Mouse (Mus musculus) frontal cortex, adult (tissue): ENCODE measurements around the gene Tomm6.

Experiments used
- ATAC-seq: cut with Nextera tagmentation; 2 replicates; pipeline ENCODE4 v1.9.2; 2017; ENCODE audit warnings: mild to moderate bottlenecking, moderate library complexity, mixed read lengths; ENCODE audit not compliant: low TSS enrichment

Tomm6 gene

GRCm38 (mm10) chr17:47688344-47688607 lies at the start of gene Tomm6:
TSS of gene Tomm6 (minus strand) at chr17:47688386.
- ATAC-seq, result no peak

DNA sequence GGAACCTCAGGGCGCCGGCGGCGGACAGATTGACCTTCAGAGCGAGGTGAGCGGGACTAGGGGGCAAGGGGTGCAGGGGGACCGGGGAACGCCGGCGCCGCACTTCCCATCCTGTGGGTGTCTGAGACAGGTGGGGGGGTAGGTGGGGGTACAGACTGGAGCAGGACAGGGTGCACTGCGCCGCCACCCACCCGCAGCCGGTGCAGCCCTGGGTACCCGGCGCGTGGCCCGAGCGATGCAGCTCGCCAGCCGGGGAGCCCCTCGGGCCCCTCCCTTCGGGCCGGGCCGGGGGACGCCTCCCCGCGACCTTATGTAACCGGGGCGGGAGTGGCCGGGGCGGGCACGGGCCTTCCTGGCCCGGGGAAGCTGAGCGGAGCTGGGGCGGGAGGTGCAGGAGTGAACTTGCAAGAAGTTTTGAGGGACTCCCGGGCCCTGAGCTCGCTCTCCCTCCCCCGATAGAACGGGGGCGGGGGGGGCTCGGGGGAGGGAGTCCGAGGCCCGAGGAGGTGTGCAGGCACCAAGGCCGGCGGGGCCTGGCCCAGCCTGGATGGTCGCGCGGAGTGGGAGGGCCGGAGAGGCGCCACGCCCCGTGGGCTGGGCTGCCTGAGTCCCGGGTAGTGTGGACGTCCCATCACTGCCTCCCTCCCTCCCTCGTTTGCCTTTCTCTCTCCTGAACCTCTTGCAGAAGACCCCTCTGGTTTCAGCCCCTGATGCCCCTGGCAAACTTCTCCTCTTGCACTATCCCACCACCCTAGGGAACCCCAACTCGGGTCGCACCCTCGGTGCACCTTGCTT lies 49.3 kb upstream of the Tomm6 start:
- ATAC-seq, result peak; percentile 56

- peak; percentile 87 for ATAC-seq
Observed at GRCm38 (mm10) chr17:47736856-47737255, 48.7 kb upstream of the Tomm6 start, which contains the start of gene Tfeb. TSS of gene Tfeb (plus strand) at chr17:47737030.

DNA sequence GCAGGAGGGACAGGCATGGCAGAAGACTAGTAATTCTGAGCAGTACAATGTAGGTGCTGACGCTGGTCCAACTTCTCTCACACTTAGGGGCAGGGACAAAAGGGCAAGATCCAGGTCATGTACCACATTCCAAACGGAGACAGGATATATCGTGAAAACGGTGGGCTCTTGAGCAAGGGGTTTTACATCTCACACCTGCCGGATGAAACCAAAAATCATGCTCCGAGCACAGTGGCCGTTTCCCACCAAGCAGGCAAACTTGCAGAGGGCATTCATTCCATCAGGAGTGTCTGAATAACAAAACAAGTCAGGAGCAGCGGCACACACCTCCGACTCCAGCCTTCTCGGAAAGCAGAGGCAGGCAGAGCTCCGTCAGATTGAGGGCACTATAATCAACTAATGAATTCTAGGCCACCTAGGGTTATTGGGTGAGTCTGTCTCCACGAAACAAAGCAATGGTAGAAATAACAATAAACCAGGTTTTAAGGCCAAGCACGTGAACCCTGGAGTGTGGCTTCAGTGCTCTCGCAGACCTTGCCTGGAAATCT lies 47.4 kb upstream of the Tomm6 start:
- no peak for ATAC-seq

DNA sequence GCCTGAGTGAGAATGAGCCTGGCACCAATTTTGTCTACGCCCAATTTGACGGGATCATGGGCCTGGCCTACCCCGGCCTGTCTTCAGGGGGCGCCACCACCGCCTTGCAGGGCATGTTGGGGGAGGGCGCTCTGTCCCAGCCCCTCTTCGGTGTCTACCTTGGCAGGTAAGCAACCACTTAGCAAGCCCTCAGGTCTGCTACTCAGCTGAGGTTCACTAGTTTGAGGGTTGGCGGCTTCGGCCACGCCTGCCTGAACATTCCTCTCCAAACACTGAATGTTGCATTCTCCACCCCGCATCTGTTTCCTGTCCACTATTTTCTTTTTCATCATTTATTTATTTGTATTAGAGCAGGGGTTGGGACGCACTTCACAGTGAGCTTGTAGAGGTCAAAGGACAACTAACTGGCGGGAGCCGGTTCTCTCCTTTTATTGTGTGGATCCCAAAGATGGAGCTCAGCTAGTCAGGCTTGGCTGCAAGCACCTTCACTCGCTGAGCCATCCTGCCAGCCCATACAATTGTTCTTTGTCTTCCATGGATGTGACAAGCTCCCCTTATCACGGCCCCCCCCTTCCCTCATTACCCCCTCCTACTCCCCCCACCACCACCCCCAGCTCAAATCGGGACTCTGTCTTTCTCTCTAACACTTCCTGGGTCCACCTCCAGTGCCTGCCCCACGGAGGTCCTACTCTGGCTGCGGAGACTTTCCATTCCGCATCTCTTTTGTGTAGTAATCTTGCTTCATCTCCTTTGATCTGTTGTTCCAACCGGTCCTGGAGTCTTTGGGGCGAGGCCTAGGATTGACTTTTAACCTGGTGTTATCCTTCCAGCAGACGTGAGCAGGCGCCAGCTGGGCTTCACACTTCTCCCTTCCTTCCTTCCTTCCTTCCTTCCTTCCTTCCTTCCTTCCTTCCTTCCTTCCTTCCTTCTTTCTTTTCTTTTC lies 42.7 kb upstream of the Tomm6 start:
- no peak for ATAC-seq

GRCm38 (mm10) chr17:47726566-47726965 lies 38.4 kb upstream of the Tomm6 start, which contains the start of gene Pgc:
TSS of gene Pgc (plus strand) at chr17:47726842.
- ATAC-seq, result no peak

DNA sequence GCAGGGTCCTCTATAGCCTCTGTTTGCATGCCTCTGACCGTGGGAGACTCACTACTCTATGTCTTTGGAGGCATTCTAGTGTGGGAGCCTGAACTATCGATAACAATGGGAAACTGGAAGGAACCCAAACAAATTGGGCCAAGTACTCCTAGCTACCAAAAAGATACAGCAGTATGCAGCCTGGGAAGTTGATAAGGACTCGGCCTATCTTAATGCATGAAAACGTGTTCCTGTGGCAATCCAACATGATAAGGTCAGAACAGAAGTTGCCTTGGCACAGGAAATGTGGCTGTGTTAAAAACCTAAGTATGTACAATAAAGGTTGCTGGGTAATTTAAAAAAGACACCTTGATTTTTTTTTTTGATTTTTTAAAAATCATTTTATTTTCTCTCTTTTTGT lies 33.0 kb upstream of the Tomm6 start:
- no peak for ATAC-seq

DNA sequence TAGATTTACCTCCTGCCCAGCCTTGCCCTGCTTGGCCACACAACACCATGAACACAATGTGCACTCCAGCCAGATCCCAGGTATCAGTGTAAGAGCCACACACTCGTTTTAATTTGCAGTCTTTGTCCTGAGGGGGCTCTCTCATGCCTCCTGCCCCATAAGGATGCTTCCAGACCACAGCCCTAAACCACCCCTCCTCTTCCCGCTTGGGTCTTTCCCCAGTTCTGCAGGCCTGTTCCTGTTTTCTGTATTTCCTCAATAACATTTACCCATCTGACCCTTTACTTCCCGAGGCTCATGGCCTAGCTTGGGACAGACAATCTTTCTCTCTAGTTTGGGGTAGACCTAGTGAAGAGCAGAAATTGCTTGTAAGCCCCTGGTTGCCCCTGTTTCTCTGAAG lies 26.9 kb upstream of the Tomm6 start:
- ATAC-seq, result no peak

GRCm38 (mm10) chr17:47712889-47713571 lies 24.8 kb upstream of the Tomm6 start:
- ATAC-seq, result peak; percentile 50; the same call in 1 of the 2 replicates

DNA sequence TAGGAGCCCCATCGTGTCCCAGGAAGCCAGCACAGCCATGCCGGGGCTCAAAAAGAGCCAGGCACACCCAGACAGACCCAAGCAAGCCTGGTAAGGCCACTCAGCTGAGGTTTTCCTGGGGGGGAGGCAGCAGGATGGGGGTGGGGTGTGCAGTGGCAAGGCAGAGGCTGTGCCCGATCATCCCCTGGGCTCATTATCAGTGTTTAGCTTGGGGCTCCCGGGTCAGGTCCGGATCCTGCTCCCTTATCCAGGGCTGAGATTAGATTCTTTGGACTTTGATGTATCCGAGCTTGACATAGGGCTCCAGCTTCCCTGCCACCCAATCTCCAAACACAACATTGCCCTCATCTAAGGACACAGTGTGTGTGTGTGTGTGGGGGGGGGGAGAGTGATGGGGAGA lies 23.7 kb upstream of the Tomm6 start:
- ATAC-seq, result no peak

DNA sequence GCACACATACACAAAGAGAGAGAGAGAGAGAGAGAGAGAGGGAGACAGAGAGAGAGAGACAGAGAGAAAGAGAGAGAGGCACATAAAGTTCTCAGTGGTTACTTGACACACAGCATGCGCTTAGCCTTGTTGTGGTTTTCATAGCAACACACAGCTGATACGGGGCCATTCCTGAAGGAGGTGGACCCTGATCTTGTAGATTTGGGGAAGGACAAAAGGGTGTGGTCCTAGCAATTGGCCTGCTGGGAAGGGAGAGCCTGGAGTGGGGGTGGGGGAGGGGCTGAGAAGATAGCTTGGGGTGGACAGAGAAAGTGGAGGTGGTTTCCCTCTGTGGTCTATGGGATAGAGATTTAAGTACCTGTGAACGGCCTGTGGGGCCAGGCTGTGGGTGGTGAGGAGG lies 21.9 kb upstream of the Tomm6 start:
- ATAC-seq, result no peak

DNA sequence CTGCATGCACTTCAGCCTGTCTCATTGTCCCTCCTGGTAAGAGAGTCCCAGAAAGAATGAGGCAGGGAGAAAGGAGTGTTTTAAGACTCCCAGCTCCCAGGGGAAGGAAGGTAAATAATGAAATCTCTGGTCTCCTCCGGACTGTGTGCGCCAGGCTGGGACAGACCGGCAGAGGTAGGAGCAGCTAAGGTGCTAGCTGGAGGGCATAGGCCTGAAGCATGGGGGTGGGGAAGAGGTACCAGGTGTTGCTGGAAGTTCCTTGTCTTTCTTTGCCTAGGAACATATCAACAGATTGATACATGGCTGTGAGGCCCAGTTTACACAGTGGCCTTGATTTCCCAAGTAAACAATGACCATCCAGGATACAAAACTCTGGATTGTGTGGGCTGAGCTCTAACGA lies 20.8 kb upstream of the Tomm6 start:
- no peak for ATAC-seq

GRCm38 (mm10) chr17:47707961-47708360 lies 19.8 kb upstream of the Tomm6 start:
- ATAC-seq, result no peak

- ATAC-seq, result no peak
Observed at GRCm38 (mm10) chr17:47706196-47706595, 18.0 kb upstream of the Tomm6 start.

GRCm38 (mm10) chr17:47704692-47705091 lies 16.5 kb upstream of the Tomm6 start:
- no peak for ATAC-seq

- ATAC-seq, result no peak
Observed at GRCm38 (mm10) chr17:47703556-47703955, 15.4 kb upstream of the Tomm6 start.

- ATAC-seq, result no peak
Observed at GRCm38 (mm10) chr17:47702548-47703345, 14.6 kb upstream of the Tomm6 start.

DNA sequence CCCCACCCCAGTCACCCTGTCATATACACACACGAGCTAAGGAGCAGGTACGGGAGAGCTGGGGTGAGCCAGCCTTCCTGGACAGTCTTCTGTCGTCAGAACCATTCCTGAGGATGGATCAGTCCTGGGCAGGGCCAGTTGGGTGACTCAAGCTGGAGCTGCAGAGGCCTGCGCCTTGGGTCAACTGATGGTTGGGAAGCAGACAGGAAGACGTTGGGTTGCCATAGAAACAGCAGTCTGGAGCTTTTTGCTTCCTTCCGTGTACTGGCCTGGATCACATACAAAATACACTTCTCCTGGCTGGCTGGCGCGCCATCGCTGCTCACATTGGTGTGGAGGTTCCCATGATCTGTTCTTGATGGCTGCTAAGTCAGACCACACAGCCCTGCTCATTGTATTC lies 13.6 kb upstream of the Tomm6 start:
- ATAC-seq, result no peak

DNA sequence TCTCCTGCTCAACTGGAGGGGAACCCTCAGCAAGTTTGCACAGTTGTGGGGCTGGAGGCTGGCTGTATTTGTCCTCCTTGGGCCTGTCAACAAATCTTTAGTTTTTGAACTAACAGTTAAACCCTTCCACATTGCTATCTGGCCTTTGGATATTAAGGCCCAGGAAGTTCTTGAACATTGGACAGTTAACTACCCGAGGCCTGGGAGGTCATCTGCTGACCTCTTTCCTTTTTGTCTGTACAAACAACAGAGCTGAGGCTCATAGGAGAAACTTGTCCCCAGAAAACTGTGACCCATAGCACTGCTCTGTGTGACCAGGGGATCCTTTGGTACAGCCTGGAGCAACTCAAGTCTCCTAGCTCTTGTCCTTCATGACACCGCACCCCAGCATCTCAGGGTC lies 10.9 kb upstream of the Tomm6 start:
- no peak for ATAC-seq

DNA sequence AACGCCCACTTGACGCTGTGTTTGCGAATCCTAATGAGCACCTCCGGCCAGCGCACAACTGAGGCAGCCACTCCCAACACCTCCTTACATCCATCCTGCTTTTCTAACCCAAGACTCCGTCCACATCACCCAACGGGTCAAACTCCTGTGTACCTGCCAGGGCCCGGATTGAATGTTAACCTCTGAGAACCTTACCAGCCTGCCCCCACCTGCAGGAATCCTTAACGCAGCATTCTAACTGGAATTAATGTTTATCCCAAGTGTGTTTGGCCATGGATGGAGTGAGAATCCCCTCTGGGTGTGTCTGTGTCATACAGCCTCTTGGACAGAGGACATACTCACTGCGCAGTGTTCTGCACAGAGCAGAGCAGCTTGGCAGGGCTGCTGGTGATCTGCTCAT lies 10.0 kb upstream of the Tomm6 start:
- ATAC-seq, result no peak

DNA sequence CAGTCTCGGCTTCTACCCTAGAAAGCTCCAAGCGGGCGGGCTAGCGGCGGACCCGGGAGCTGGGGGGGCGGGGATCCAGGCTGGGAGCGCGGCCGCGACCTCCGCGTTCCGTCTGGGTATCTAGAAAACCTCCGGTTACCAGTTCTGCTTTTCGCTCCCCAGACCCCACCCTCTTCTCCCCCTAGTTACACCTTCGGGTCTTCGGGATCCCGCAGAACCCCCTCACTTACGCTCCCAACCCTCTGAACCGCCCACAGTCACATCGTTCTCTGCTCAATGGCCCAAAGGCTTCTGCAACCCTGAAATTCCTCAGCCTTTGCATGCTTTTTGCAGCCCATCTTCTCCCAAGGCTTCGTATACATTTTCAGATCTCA lies 7.1 kb upstream of the Tomm6 start:
- peak; percentile 22 for ATAC-seq
